Mouse (Mus musculus): ENCODE measurements at regions not wholly inside any gene's neighbourhood (a gene's known extent, or its start where the extent isn't known, plus 50 kb on each side); places are given as distances from the start of the nearest gene placed in this dataset.

DNA sequence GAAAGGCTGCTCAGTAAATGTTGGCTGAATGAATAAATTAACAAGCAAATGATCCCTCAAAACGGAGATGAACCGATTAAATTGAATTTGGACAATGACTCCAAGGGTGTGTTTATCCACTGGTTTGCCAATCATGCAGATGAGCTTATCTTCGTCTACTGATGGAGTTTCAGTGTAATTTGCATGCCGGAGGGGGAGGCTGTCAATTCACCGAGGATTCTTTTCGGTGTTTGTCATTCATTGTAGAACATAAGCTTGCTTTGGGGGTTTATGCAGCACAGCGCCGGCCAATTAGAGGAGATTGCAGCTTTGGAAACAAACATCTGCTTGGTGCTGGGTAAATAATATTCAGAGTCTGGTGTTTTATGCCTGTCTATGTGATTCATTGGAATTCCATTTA is 132.7 kb downstream of the Otoa start:
- peak in 1 of 2 experiments; percentile 8 for DNase-seq (ENCODE audit: low spot score in 2 of 2)

GRCm38 (mm10) chr7:121215032-121215431 is 133.6 kb downstream of the Otoa start:
- DNase-seq (ENCODE audit: low spot score in 2 of 2): no peak

GRCm38 (mm10) chr7:121215735-121216134 is 134.3 kb downstream of the Otoa start:
- no peak for DNase-seq (ENCODE audit: low spot score in 2 of 2)

- no peak for DNase-seq (ENCODE audit: low spot score in 2 of 2)
These were observed 136.6 kb downstream of the Otoa start for GRCm38 (mm10) chr7:121218031-121218430.

- DNase-seq (ENCODE audit: low spot score in 2 of 2): no peak
These were observed 139.7 kb downstream of the Otoa start for GRCm38 (mm10) chr7:121221158-121221557.

DNA sequence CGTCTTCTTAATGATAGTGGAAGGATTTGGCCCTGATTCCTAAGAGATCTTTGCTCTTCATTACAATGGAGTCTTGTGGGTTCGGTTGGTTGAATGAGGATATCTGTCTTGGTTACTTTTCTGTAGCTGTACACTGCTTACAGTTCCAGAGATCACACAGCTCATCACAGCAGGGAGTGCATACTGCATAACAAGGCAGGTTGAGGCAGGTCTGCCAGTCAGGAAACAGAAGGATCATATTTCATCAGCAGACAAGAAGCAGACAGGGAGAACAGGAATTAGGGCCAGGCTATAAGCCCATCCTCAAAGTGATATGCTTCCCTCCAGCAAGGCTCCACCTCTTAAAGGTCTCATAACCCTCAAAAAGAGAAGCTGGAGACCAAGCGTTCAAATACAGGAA is 150.4 kb downstream of the Otoa start:
- no peak for DNase-seq (ENCODE audit: low spot score in 2 of 2)

DNA sequence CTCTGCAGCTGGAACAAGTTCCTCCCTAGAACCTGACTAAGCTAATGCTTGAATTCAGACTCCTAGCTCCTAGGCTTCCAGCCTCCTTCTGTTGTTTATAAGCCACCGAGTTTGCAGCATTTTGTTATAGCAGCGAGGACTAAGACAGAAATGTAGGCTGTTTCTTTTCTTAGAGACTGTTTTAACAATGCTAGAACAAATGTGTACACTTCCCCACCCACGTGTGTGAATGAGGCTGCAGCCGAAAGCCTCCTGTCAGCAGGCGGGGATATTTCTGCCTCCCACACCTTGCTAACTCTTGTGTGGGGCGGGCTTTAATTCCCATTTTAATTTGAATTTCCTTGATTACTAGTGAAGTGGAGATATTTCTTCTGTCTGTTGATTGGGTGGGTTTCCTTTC is 153.4 kb downstream of the Otoa start:
- peak in 1 of 2 experiments; percentile 19 for DNase-seq (ENCODE audit: low spot score in 2 of 2)

DNA sequence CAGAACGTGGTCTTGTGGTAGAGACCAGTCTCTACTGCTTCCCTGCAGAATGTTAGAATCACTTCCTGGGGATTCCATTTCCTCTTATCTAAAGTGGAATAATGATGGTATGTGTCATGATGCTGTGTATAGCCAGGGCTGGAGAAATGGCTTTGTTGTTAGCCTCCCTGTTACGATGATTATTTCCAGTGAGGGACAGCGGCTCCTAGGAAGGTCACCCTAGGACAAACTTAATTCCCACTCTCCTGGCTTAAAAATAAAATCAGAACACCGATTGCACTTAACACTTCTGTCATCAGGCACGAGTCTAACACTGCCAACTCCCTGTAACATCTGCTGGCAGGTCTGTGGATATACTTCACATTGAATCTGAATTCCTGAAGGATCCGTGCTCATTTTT is 151.9 kb upstream of the Hs3st2 start:
- no peak for DNase-seq (ENCODE audit: low spot score in 2 of 2)

DNA sequence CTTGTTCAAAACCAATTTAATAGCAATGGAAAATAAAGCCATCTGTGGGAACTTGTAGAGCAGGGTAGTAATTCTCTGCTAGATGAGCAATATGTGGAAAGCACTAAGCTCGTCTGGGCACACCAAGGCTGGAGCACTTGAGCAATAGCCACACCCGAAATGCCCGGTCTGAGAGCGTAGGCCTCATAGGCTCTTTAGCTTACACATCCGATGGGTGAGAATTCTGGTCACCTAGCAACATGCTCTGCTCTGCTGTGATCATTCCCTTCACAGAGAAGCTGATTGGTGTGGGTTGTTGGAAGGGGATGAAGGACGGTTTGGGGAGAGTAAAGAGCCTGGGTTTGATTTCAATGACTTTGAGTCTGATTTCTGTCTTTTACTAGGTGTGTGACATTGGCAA is 143.8 kb upstream of the Hs3st2 start:
- no peak for DNase-seq (ENCODE audit: low spot score in 2 of 2)

- no peak for DNase-seq (ENCODE audit: low spot score in 2 of 2)
These were observed 134.2 kb upstream of the Hs3st2 start for GRCm38 (mm10) chr7:121257466-121257865.

- no peak for DNase-seq (ENCODE audit: low spot score in 2 of 2)
These were observed 132.7 kb upstream of the Hs3st2 start for GRCm38 (mm10) chr7:121258826-121259496.

- DNase-seq (ENCODE audit: low spot score in 2 of 2): no peak
These were observed 132.1 kb upstream of the Hs3st2 start for GRCm38 (mm10) chr7:121259497-121260009.

DNA sequence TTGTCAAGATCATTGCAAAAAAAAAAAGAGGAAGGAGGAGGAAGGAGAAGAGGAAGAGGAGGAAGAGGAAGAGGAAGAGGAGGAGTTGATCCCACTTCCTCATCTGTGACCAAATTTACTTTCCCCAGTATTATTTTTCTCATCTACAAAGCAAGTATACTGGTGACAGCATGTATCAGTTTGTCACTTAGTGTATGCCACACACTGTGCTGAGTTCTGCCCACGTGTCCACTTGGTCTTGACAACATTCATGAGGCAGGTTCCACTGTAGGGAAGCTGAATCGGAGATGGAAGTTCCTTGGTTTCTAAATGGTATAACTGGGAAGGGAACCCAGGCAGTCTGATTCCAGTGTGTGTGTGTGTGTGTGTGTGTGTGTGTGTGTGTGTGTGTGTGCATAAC is 122.3 kb upstream of the Hs3st2 start:
- DNase-seq (ENCODE audit: low spot score in 2 of 2): no peak

DNA sequence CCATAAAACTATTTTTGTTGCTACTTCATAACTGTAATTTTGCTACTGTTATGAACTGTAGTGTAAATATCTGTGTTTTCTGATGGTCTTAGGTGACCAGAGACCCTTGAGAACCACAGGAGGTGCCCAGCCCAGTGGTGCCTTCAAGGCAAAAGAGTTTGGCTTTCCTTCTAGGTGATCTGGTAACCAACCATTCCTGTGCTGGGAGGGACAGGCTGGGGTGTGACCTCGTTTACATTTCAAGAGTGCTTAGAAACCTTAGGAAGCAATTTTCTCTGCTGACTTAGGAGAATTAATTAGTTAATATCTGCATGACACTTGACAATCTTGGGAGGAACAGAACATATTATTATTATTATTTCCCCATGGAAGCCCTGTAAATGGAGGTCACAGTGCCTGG is 111.1 kb upstream of the Hs3st2 start:
- DNase-seq (ENCODE audit: low spot score in 2 of 2): no peak

DNA sequence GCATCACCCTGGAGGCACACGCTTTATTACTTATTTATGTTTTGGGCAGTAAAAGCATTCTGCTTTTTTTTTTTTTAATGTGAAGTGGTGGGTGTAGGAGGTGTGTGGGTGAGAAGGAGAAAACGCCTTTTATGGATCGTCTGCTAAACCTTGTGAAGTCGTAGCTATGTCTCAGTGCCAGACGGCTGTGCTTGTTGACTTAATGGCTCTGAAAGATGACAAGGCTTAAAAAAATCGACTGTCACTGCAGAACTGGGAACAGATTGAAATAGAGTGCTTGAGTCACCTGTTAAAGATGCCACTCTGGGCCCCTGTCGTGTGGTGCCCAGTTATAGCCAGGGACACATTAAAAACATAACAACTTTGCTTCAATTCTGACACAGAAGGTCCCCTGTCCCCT is 109.5 kb upstream of the Hs3st2 start:
- no peak for DNase-seq (ENCODE audit: low spot score in 2 of 2)

DNA sequence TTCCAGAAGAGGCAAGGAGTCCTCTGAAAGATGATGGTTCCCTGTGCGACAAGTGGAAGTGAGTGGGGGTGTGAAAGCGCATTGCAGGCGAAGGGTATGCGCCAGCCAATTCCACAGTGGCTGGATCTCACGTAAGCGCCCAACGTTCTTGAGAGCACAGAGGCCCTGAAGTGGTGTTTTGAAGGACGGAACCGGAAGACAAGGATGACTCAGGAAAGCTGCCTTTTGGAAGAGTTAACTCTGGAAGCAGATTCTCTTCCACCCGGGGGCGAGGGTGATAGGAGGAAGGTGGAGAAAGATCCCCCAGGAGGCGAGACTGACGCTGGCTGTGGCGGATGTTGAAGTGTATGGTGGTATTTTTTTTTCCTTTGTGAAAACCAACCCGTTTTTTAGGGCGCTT is 101.9 kb upstream of the Hs3st2 start:
- no peak for DNase-seq (ENCODE audit: low spot score in 2 of 2)

DNA sequence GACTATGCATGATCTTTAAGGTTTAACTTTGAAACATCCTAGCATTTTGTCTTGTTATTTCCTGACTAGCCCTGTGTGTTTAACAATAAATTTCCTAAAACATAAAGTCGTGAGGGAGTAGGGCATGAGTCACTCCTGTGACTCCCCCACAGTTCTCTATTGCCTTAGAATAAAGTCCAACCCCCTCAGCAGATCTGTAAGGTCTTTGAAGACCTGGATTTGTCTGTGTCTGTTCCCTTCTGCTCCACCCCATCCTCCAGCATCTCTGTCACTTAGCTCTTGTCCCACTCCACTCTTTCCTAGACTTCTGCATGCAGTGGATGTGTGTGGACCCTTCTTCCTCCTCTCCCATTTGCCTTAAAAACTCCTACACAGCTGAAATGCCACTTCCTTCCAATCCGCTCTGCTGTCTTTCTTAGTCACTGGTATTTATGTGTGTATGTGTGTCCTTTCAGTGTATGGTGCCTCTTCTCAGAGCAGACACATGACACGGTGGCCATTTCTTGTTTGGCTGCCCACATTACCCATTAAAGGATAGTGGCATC is 95.4 kb upstream of the Hs3st2 start:
- no peak for DNase-seq (ENCODE audit: low spot score in 2 of 2)

DNA sequence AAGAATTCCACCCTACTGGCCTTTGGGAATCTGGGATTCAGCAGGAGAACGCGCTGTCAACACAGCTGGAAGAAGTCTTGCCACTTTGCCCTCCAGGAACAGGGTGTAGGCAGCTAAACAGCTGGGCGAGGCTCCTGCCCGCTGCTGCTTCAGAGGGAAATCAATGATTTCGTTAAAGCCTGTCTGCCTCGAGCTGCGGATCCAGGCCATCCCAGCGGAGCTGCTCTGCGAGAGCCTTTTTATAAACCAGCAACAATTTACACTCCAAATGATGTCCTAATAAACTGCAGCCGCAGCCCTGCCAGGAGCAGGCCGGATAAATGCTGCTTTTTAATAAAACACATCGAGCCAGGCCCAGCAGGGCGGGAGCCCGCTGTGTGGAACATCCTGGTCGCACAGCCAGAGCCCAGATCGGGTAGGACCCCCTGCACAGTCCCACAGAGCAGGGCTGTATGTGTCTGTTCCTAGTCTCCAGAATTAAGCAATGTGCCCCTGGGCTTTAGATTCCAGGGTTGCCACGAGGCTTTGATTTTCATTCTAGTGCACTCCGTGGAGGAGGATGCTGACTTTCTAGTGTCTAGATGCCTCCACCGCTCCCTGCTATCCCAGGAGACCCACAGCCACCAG is 78.6 kb upstream of the Hs3st2 start:
- DNase-seq (ENCODE audit: low spot score in 2 of 2): no peak

DNA sequence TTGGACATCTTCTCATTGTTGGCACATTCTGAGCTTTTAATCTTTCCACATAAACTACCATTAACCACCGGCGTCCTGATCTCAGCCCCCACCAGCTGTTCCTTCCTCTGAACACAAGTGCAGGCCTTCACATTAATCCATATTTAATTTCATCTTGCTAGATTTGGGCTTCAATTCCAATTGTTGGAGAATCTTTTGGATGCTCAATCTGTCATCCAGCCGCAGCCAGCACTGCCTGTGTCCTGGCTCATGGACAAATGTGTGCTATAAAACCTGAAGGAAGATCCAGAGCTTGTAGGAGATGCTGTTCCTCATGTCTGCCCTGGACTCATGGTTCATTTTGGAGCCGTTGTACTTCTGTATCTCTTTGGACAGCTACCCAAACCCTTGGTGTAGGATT is 77.1 kb upstream of the Hs3st2 start:
- peak; percentile 25 to 38 for DNase-seq (ENCODE audit: low spot score in 2 of 2)

DNA sequence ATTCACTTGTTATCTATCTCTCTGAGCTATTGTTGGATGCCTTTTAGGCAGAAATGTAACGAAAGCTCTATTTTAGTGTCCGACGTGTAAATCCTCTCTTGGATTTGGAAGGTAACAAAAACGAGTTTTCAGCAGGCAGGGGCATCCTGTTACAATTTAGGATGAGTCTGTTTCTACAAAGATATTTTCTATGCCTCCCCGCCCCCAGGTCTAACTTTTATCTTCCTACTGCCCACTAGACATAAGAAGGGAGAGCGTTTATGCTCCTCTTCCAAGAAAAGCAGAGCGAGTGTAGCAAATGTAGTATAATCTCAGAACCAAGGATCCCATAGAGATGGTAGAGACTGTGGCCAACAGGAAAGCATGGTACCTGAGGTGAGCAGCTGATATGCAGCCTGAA is 62.4 kb upstream of the Hs3st2 start:
- no peak for DNase-seq (ENCODE audit: low spot score in 2 of 2)

- DNase-seq (ENCODE audit: low spot score in 2 of 2): no peak
These were observed 59.1 kb upstream of the Hs3st2 start for GRCm38 (mm10) chr7:121332532-121332931.

GRCm38 (mm10) chr7:121335390-121336109 is 56.1 kb upstream of the Hs3st2 start:
- DNase-seq (ENCODE audit: low spot score in 2 of 2): no peak
